Mouse (Mus musculus) testis, adult 2 months (tissue): Measurements from ENCODE around the gene Fanca.

Experiments used
- CTCF ChIP-seq: fragments of 200-500 bp; IDR thresholded peaks from 2 replicates; pipeline ENCODE4 v1.5.1; 2012; ENCODE audit warnings: low read depth, mild to moderate bottlenecking, inconsistent platforms, low read length, moderate library complexity; ENCODE audit not compliant: control insufficient read depth, insufficient read depth, insufficient replicate concordance
- POLR2A ChIP-seq: fragments of 200-500 bp; IDR thresholded peaks from 2 replicates; pipeline ENCODE4 v1.6.1; 2012; ENCODE audit warnings: low read depth, mild to moderate bottlenecking, inconsistent platforms, low read length, moderate library complexity; ENCODE audit not compliant: control insufficient read depth

DNA sequence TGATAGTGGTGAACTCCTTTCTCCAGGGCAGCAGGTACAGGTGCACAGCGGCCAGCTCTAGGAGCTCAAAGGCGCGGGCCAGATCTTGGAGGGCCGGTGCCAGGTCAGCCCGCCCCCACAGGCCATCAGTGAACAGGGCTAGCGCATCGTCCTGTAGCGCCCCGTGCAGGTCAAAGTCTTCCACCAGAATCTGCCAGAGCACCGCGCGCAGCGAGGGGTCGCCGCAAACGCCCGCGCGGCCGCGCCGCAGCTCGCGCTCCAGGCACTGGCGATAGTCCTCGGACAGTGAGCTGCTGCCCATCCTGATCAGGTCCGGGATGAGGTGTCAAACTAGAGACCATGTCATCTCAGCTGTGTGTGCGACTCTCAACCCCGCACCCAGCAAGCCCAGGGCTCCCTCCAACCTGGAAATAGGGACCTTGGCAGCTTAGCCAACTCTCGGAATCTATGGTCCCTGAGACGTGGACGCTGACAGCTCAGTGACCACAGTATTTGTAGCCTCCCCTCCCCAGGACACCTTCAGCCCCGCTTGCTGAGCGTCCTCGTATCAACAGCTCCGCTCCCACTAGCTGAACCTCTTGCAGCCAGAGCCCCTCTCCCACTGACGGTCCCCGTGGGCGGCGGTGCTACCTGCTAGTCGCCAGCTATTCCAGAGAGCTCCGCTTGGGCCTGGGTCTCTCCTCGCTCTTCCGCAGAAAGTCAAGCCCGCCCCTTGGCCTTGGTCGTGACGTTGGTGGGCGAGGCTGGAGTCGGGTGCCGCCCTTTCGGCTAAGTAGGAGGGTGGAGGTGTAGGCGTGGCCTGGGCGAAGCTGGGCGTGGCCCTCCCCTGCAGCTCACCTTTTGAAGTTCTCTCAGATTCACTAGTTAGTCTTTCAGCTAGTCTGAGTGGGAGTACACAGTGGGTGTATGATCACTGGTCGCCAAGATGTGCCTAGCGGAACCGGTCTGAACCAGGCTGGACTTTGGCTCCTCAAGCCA, 82.6 kb downstream of the Fanca start, which contains the start of gene Spata2l:
- TF ChIP-seq CTCF, result no peak
- TF ChIP-seq POLR2A, result peak; percentile 29; the same call in 1 of the 2 replicates
